Mouse (Mus musculus): ENCODE measurements around the gene Tas2r121.
"Not testable (repeated sequence)": the region's sequence is repeated elsewhere in the genome, so short reads cannot be mapped to it uniquely, and the experiment has no call there.

Gene Tas2r121

GRCm38 (mm10) chr6:132700907-132701306, at the start of gene Tas2r121:
Tas2r121 (minus strand) TSS chr6:132701007.
- no peak for DNase-seq (ENCODE audit: low spot score in 2 of 2)

GRCm38 (mm10) chr6:132750206-132750605, 49.4 kb upstream of the Tas2r121 start:
- DNase-seq (ENCODE audit: low spot score in 2 of 2), result peak in 1 of 2 experiments; percentile 0

GRCm38 (mm10) chr6:132737935-132738334, 37.1 kb upstream of the Tas2r121 start, which contains the start of gene Tas2r115:
Tas2r115 (minus strand) TSS chr6:132738035.
- no peak for DNase-seq (ENCODE audit: low spot score in 2 of 2)

GRCm38 (mm10) chr6:132711828-132712227, 11.0 kb upstream of the Tas2r121 start, which contains the start of gene Tas2r122:
Tas2r122 (minus strand) TSS chr6:132711928.
- no peak for DNase-seq (ENCODE audit: low spot score in 2 of 2)

- not testable (repeated sequence) for DNase-seq (ENCODE audit: low spot score in 2 of 2)
Observed at GRCm38 (mm10) chr6:132691596-132691995, 9.2 kb downstream of the Tas2r121 start.

- DNase-seq (ENCODE audit: low spot score in 2 of 2), result no peak
Observed at GRCm38 (mm10) chr6:132656653-132657052, 44.2 kb downstream of the Tas2r121 start, which contains the start of gene Tas2r120. Tas2r120 (plus strand) TSS chr6:132656953.

GRCm38 (mm10) chr6:132651426-132651825, 49.4 kb downstream of the Tas2r121 start, which contains the start of gene A630073D07Rik:
A630073D07Rik (minus strand) TSS chr6:132651526.
- no peak for DNase-seq (ENCODE audit: low spot score in 2 of 2)

Measured in right cerebral cortex, postnatal 36 days (tissue).